Mouse (Mus musculus): Measurements from ENCODE around the gene Cnpy3.

GRCm38 (mm10) chr17:46698515-46698914 lies 53.5 kb downstream of the Cnpy3 start:
- TF ChIP-seq GATA1 (IDR thresholded peaks at IDR 0.05; ENCODE audit: low read length) = no peak
- TF ChIP-seq TAL1 (IDR thresholded peaks at IDR 0.05; ENCODE audit: low read length) = no peak
